Mouse (Mus musculus): ENCODE results near the gene Tns3.
A peak's percentile ranks its signal among the peaks of the same experiment; 100 is the strongest.

- TF ChIP-seq CTCF (IDR thresholded peaks at IDR 0.05; ENCODE audit: borderline replicate concordance, insufficient read depth, low read depth, low read length): peak; percentile 93
- TF ChIP-seq POLR2A (IDR thresholded peaks at IDR 0.05; ENCODE audit: borderline replicate concordance, insufficient read depth, low read length): no peak
These were observed 129.4 kb downstream of the Tns3 start for GRCm38 (mm10) chr11:8534893-8535292.
